Mouse (Mus musculus): ENCODE data around the gene Alox12b. TPM values are rescaled to one million over a fixed set of nuclear protein-coding genes. Genes with fewer than 3 reads are reported as not detected.

Gene Alox12b
- polyA plus RNA-seq, 1 experiment from 2014 or later: not detected

DNA sequence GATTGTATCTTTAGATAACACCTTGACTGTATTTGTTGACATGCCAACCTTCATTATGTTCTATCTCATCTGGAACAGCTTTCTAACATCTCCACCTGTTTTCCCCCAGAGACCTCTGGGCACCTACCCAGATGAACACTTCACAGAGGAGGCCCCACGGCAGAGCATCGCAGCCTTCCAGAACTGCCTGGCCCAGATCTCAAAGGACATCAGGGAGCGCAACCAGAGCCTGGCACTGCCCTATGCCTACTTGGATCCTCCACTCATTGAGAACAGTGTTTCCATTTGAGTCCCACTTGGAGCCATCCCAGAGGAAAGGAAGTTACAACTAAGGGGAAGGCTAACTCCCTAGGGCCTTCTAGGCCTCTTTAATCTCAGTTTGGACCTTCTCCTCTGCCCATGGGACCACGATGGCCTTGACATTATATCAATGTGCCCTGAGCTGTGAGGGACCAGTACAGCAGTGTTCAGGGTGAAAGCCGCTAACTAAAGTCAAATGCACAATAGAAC, 8.3 kb upstream of the Alox12b start:
- WGBS: 91% methylated on average over 5 of the region's 5 CpGs
- ATAC-seq (replicated peaks): no peak
- no peaks in the 10 kb centered on the region for H3K27me3 ChIP-seq
- no peak overlapping the region for H3K4me3 ChIP-seq
- no peaks in the 10 kb centered on the region for H3K36me3 ChIP-seq
- no peaks in the 10 kb centered on the region for H3K9me3 ChIP-seq
- no peak overlapping the region for H3K4me2 ChIP-seq (replicated peaks)
- peaks cover 14% of the 10 kb centered on the region for H3K4me1 ChIP-seq
- H3K27ac ChIP-seq (replicated peaks): no peak overlapping the region
- no peak overlapping the region for H3K9ac ChIP-seq (replicated peaks)

DNA sequence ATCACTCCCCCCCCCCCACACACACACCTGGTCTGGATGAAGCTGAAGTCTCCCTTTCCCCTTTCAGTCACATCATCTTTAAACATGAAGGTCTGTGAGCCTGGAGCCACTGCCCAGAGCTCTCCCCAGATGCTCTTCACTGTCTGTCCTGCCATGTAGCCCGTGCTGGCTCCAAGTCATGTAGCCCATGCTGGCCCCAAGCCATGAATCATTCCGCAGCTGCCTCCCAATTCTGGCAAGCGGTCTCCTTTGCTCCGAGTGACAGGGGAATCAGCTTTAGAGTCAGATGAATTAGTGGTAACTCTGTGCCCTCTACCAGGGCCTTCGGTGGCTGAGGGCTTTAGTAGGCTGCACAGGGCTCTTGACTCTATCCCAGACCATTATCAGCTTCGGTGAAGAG, 7.1 kb upstream of the Alox12b start:
- no peak overlapping the region for H3K27ac ChIP-seq (replicated peaks)
- H3K4me3 ChIP-seq: no peak overlapping the region
- H3K9me3 ChIP-seq: no peaks in the 10 kb centered on the region
- 65% methylated on average over 6 of the region's 6 CpGs for WGBS
- H3K9ac ChIP-seq (replicated peaks): no peak overlapping the region
- H3K27me3 ChIP-seq: peaks cover 5% of the 10 kb centered on the region
- H3K36me3 ChIP-seq: no peaks in the 10 kb centered on the region
- no peak overlapping the region for H3K4me2 ChIP-seq (replicated peaks)
- no peak for ATAC-seq (replicated peaks)
- peaks cover 14% of the 10 kb centered on the region for H3K4me1 ChIP-seq

DNA sequence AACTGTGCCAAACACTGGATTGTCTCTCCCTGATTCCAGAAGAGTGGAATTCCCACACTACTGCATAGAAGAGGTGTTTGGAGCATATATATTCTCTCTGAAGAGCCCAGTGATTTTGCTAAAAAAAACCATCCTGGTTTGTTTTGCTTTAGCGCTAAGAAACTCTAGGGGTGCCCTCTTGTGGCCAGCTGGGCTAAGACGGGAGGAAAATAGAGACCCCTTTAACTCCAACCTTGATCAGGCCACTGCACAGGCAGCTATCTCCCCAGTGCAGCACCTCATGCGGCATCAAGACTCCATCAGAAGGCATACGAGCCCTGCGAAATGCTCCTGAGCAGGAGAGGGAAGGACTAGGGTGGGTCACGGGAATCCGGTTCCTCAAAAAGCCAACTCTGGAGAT, 6.3 kb upstream of the Alox12b start:
- Histone ChIP-seq H3K36me3 (no peaks in the 10 kb centered on the region), H3K9me3 (no peaks in the 10 kb centered on the region), H3K9ac (replicated peaks) (no peak overlapping the region), H3K4me1 (peaks cover 14% of the 10 kb centered on the region), H3K27ac (replicated peaks) (no peak overlapping the region), H3K4me2 (replicated peaks) (peak overlapping the region; percentile 24), H3K27me3 (peaks cover 5% of the 10 kb centered on the region), H3K4me3 (peak overlapping the region; percentile 12)
- WGBS: 8% methylated on average over 7 of the region's 7 CpGs
- no peak for ATAC-seq (replicated peaks)

DNA sequence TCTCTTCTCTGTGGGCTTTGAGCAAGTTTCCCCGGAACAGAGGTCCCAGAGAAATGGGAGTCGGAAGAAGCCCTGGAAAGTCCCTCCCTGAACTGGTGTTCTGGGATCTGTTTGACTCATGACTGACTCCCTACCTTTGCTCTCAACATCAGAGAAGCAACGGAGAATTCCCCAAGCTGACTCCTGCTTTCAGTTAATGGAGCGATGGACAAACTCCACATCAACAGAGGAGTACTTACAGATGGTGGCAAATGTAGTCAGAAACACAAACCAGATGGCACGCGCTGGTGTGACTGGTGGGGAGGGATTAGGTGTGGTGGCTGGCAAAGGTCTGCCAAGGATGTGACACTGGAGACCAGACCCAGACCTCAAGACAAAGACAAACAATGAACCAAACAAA, 5.8 kb upstream of the Alox12b start:
- H3K27me3 ChIP-seq: peaks cover 7% of the 10 kb centered on the region
- H3K4me2 ChIP-seq (replicated peaks): peak overlapping the region; percentile 24
- H3K9me3 ChIP-seq: no peaks in the 10 kb centered on the region
- H3K27ac ChIP-seq (replicated peaks): no peak overlapping the region
- WGBS: 68% methylated on average over 6 of the region's 6 CpGs
- H3K36me3 ChIP-seq: no peaks in the 10 kb centered on the region
- peaks cover 14% of the 10 kb centered on the region for H3K4me1 ChIP-seq
- no peak overlapping the region for H3K4me3 ChIP-seq
- H3K9ac ChIP-seq (replicated peaks): no peak overlapping the region
- ATAC-seq (replicated peaks): no peak

DNA sequence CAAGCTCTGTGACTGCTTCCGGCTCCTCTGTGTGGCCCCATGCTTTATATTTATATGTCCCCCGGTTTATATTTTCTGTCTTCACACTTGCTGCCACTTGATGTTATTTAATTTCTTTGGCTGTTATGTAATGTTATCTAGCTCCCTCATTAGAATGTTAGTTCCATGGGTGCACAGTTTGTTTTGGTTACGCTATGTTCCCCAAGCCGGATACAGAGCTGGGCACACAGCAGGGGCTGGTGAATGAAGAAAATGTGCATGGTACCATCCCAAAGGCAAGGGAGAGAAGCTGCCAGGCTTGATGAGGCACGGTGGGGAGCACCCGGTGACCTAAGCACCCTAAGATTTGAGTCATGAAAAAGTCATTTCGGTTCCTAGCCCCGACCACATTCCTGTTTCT, 3.0 kb upstream of the Alox12b start:
- no peak for ATAC-seq (replicated peaks)
- Histone ChIP-seq H3K4me2 (replicated peaks) (no peak overlapping the region), H3K9me3 (no peaks in the 10 kb centered on the region), H3K27ac (replicated peaks) (no peak overlapping the region), H3K4me3 (no peak overlapping the region), H3K36me3 (no peaks in the 10 kb centered on the region), H3K27me3 (peaks cover 22% of the 10 kb centered on the region), H3K9ac (replicated peaks) (no peak overlapping the region), H3K4me1 (peaks cover 20% of the 10 kb centered on the region)
- 81% methylated on average over 8 of the region's 8 CpGs for WGBS

DNA sequence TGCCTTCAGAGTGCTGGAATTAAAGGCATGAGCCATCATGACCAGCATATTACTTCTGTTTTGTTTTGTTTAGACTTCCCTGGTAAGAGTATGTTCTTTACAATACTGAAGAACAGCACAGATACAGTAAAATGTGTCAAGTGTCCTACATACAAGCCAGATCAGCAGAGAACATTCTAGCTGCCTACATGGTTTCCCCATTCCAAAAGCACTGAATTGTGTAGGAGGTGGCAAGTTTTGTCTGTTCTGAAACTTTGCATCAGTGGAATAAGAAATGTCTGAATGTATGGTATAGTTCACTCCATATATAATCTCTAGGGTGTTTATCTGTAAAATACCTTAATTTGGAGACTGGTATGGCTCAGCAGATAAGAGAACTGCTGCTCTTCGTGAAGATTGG, 1.4 kb upstream of the Alox12b start:
- no peak for ATAC-seq (replicated peaks)
- Histone ChIP-seq H3K9ac (replicated peaks) (no peak overlapping the region), H3K4me2 (replicated peaks) (no peak overlapping the region), H3K9me3 (no peaks in the 10 kb centered on the region), H3K4me1 (peaks cover 13% of the 10 kb centered on the region), H3K27me3 (peaks cover 22% of the 10 kb centered on the region), H3K27ac (replicated peaks) (no peak overlapping the region), H3K4me3 (no peak overlapping the region), H3K36me3 (no peaks in the 10 kb centered on the region)
- WGBS: 64% methylated on average over 1 of the region's 1 CpGs

DNA sequence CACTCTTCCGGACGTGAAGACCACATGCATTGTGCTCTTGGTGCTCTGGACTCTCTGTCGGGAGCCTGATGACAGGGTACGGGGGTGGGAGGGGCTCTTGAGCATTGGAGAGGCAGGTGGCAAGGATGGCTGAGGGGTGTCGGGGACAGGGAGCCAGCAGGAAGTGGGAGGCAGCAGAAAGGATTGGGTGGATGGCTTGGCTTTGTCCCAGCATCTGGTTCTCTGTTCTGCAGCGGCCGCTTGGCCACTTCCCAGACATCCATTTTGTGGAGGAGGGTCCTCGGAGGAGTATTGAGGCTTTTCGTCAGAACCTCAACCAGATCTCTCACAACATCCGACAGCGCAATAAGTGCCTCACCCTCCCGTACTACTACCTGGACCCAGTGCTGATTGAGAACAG, 12.5 kb downstream of the Alox12b start:
- no peak overlapping the region for H3K4me3 ChIP-seq
- H3K9me3 ChIP-seq: no peaks in the 10 kb centered on the region
- no peaks in the 10 kb centered on the region for H3K4me1 ChIP-seq
- no peaks in the 10 kb centered on the region for H3K27me3 ChIP-seq
- H3K36me3 ChIP-seq: no peaks in the 10 kb centered on the region
- ATAC-seq (replicated peaks): no peak
- WGBS: 83% methylated on average over 12 of the region's 12 CpGs
- no peak overlapping the region for H3K27ac ChIP-seq (replicated peaks)
- no peak overlapping the region for H3K4me2 ChIP-seq (replicated peaks)
- H3K9ac ChIP-seq (replicated peaks): no peak overlapping the region

DNA sequence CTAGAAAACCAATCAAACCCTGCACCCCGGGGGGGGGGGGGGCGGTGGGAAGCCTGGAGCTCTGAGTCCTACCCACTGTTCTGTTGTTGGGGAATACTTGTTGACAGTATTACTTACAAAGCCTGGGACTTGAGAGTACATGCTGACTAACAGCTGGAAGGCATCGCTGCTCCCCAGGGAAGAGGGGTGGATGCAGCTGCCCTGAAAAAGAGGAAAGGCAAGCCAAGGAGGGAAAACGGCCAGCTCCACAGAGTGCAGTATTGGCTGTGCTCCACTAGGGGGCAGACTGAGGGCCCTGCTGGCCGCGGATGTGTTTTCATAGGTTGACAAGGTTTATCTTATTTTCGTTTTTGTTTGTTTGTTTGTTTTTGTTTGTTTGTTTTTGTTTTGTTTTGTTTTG, 14.8 kb downstream of the Alox12b start:
- 22% methylated on average over 7 of the region's 7 CpGs for WGBS
- no peaks in the 10 kb centered on the region for H3K36me3 ChIP-seq

DNA sequence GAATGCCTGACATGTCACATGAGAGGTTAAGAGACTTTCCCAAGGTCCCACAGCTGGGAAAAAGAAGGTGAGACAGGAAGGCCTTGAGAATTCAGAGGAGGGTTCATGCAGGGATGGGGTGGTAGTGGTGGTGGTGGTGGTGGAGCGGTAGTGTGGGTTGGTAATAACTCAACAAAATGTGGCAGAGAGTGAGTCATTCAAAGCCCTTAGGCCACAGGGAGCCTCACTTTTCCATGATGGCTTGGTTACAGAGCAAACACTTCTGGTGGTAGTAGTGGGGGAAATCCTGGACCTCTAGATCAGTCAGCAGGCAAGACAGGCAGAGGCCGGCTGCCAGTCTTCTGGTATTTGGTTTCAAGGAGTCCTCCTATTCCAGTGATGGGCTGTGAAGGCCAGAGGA, 15.8 kb downstream of the Alox12b start:
- 93% methylated on average over 2 of the region's 2 CpGs for WGBS

More for the DNA sequence above, 14.8 kb downstream of the Alox12b start:
- Histone ChIP-seq H3K4me3 (no peak overlapping the region), H3K9me3 (no peaks in the 10 kb centered on the region), H3K9ac (replicated peaks) (no peak overlapping the region), H3K4me1 (no peaks in the 10 kb centered on the region), H3K27ac (replicated peaks) (no peak overlapping the region), H3K27me3 (no peaks in the 10 kb centered on the region), H3K4me2 (replicated peaks) (no peak overlapping the region)
- ATAC-seq (replicated peaks): no peak

DNA sequence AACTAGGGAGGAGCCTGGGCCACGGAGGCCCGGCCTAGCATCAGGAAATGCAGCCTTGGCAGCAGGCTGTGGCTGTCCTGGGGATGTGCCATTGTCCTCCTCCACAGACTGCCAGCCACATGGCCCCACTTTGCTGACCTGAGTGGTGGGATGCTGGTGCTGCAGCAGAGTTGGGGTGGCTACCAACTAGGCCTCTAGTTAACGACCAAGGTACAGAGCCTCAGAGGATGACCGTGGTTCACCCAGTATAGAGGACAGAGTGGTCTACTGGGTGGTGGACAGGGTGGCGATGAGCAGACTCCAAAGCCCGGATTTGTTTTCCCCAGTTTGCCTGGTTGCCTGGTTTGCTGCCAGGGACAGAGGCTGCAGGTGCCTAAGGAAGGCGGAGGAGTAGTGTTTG, 17.9 kb downstream of the Alox12b start:
- no peak for ATAC-seq (replicated peaks)
- WGBS: 82% methylated on average over 7 of the region's 7 CpGs

More for the DNA sequence above, 15.8 kb downstream of the Alox12b start:
- no peak overlapping the region for H3K4me3 ChIP-seq
- H3K27ac ChIP-seq (replicated peaks): no peak overlapping the region
- H3K9ac ChIP-seq (replicated peaks): no peak overlapping the region
- H3K36me3 ChIP-seq: no peaks in the 10 kb centered on the region
- H3K27me3 ChIP-seq: no peaks in the 10 kb centered on the region
- no peaks in the 10 kb centered on the region for H3K9me3 ChIP-seq
- no peak for ATAC-seq (replicated peaks)
- no peaks in the 10 kb centered on the region for H3K4me1 ChIP-seq
- H3K4me2 ChIP-seq (replicated peaks): no peak overlapping the region

DNA sequence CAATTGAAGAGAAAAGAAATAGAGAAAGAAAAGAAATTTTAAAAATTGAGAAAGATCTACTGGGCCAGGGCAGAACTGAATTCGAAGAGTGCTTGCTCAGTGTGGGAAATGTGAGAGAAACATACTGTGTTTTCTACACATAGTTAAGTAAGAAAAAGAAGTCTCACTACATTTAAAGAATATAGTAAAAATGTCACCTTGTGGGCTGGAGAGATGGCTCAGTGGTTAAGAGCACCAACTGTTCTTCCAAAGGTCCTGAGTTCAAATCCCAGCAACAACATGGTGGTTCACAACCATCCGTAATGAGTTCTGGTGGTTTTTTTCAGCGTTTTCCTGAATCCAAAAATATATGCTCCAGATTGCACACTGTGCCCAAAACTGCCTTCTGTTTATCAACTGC, 21.7 kb downstream of the Alox12b start:
- H3K27me3 ChIP-seq: no peaks in the 10 kb centered on the region
- ATAC-seq (replicated peaks): no peak
- no peak overlapping the region for H3K27ac ChIP-seq (replicated peaks)
- H3K4me1 ChIP-seq: no peaks in the 10 kb centered on the region
- no peak overlapping the region for H3K4me2 ChIP-seq (replicated peaks)
- H3K36me3 ChIP-seq: no peaks in the 10 kb centered on the region
- no peak overlapping the region for H3K9ac ChIP-seq (replicated peaks)
- no peak overlapping the region for H3K4me3 ChIP-seq
- WGBS: 81% methylated on average over 3 of the region's 3 CpGs
- H3K9me3 ChIP-seq: no peaks in the 10 kb centered on the region

More for the DNA sequence above, 17.9 kb downstream of the Alox12b start:
- Histone ChIP-seq H3K27ac (replicated peaks) (no peak overlapping the region), H3K4me1 (no peaks in the 10 kb centered on the region), H3K27me3 (no peaks in the 10 kb centered on the region), H3K36me3 (no peaks in the 10 kb centered on the region), H3K9ac (replicated peaks) (no peak overlapping the region), H3K9me3 (no peaks in the 10 kb centered on the region), H3K4me2 (replicated peaks) (no peak overlapping the region), H3K4me3 (no peak overlapping the region)

DNA sequence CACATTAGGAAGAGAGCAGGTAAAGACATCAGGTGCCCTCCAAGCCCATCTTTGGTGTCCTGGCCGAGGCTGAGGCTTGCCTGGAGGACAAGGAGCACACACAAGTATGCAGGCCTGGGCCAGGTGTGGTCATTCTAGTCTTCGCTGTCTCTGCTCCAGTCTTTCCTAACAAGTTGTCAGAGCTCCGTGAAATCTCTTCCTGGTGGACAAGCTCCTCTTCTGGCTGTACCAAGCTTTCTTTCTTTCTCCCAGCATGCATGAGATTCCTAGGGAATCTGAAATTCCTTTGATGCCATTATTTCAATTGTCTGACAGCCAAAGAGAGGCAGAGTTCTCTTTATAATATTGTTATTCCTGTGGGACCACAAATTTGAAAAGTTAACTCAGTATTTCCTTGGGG, 22.7 kb downstream of the Alox12b start:
- Histone ChIP-seq H3K9ac (replicated peaks) (no peak overlapping the region), H3K36me3 (no peaks in the 10 kb centered on the region), H3K27me3 (no peaks in the 10 kb centered on the region), H3K9me3 (no peaks in the 10 kb centered on the region), H3K27ac (replicated peaks) (no peak overlapping the region), H3K4me1 (no peaks in the 10 kb centered on the region), H3K4me3 (no peak overlapping the region), H3K4me2 (replicated peaks) (no peak overlapping the region)
- WGBS: 46% methylated on average over 3 of the region's 3 CpGs
- ATAC-seq (replicated peaks): no peak

DNA sequence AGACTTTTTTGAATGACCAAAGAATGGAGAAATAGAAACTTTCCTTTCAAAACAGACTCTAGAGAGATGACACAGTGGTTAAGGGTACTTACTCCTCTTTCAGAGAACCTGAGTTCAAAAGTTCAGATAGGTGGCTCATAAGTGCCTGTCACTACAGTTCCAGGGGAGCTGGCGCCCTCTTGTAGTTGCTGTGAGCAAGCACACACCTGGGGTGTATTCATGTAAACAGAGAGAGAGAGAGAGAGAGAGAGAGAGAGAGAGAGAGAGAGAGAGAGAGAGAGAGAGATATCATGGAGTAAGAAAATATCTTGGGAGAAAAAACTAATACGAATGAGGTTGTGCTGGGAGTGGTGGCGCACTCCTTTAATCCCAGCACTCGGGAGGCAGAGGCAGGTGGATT, 23.3 kb downstream of the Alox12b start:
- no peaks in the 10 kb centered on the region for H3K27me3 ChIP-seq

More for the DNA sequence above, 23.3 kb downstream of the Alox12b start:
- Histone ChIP-seq H3K4me2 (replicated peaks) (no peak overlapping the region), H3K4me1 (no peaks in the 10 kb centered on the region), H3K9me3 (no peaks in the 10 kb centered on the region), H3K4me3 (no peak overlapping the region), H3K27ac (replicated peaks) (no peak overlapping the region), H3K9ac (replicated peaks) (no peak overlapping the region), H3K36me3 (no peaks in the 10 kb centered on the region)
- WGBS: 90% methylated on average over 4 of the region's 4 CpGs
- ATAC-seq (replicated peaks): no peak

All from forebrain, embryonic 15.5 days (tissue).